Mouse (Mus musculus) midbrain, embryonic 13.5 days (tissue): ENCODE data around the gene Pkm. TPM values are rescaled to one million over a fixed set of nuclear protein-coding genes. Genes with fewer than 3 reads are reported as not detected.
A peak's percentile ranks its signal among the peaks of the same experiment; 100 is the strongest.

Experiments used
- ATAC-seq: fragments of 200-750 bp; cut with Nextera tagmentation; 2 replicates; pipeline ENCODE4 v1.8.0; 2017; ENCODE audit warnings: mild to moderate bottlenecking, moderate TSS enrichment, moderate library complexity
- H3K27ac ChIP-seq: fragments of 300-500 bp; sonication (generic); 2 replicates; pipeline ENCODE4 v1.5.1; 2015; ENCODE audit warnings: inconsistent platforms, mild to moderate bottlenecking, moderate library complexity
- H3K27me3 ChIP-seq: fragments of 300-500 bp; sonication (generic); 2 replicates; pipeline ENCODE4 v1.6.1; 2015; ENCODE audit warnings: mild to moderate bottlenecking, inconsistent platforms
- H3K36me3 ChIP-seq: fragments of 300-500 bp; sonication (generic); 2 replicates; pipeline ENCODE4 v1.6.1; 2015; ENCODE audit warnings: mild to moderate bottlenecking, inconsistent platforms
- H3K4me1 ChIP-seq: fragments of 300-500 bp; sonication (generic); replicated peaks from 2 replicates; pipeline ENCODE4 v1.6.1; 2015; ENCODE audit warnings: inconsistent platforms
- H3K4me2 ChIP-seq: fragments of 300-500 bp; sonication (generic); replicated peaks from 2 replicates; pipeline ENCODE4 v1.6.1; 2015; ENCODE audit warnings: moderate library complexity, mild to moderate bottlenecking, inconsistent platforms
- H3K4me3 ChIP-seq: fragments of 300-500 bp; sonication (generic); replicated peaks from 2 replicates; pipeline ENCODE4 v1.5.1; 2015; ENCODE audit warnings: mild to moderate bottlenecking, inconsistent platforms
- H3K9ac ChIP-seq: fragments of 300-500 bp; sonication (generic); replicated peaks from 2 replicates; pipeline ENCODE4 v1.6.1; 2015; ENCODE audit warnings: mild to moderate bottlenecking, inconsistent platforms
- H3K9me3 ChIP-seq: fragments of 300-500 bp; sonication (generic); 2 replicates; pipeline ENCODE4 v1.6.1; 2016; ENCODE audit warnings: mild to moderate bottlenecking, inconsistent platforms
- WGBS: fragments of 180-500 bp; shearing (Covaris S2); methylation state at CpG from one replicate; pipeline ENCODE4 v1.1.7; 2015; 5-methylcytosine and 5-hydroxymethylcytosine counted together
- polyA plus RNA-seq: library from polyadenylated mRNA; unstranded; fragments of >200 nt; fragmentation: Nextera tagmentation; extraction: Ambion mirVana; gene quantifications from 2 replicates; pipeline ENCODE4 v1.2.1, GENCODE M21; 2015

The Pkm gene
- polyA plus RNA-seq, 1 experiment from 2014 or later, result 1,429 TPM

DNA sequence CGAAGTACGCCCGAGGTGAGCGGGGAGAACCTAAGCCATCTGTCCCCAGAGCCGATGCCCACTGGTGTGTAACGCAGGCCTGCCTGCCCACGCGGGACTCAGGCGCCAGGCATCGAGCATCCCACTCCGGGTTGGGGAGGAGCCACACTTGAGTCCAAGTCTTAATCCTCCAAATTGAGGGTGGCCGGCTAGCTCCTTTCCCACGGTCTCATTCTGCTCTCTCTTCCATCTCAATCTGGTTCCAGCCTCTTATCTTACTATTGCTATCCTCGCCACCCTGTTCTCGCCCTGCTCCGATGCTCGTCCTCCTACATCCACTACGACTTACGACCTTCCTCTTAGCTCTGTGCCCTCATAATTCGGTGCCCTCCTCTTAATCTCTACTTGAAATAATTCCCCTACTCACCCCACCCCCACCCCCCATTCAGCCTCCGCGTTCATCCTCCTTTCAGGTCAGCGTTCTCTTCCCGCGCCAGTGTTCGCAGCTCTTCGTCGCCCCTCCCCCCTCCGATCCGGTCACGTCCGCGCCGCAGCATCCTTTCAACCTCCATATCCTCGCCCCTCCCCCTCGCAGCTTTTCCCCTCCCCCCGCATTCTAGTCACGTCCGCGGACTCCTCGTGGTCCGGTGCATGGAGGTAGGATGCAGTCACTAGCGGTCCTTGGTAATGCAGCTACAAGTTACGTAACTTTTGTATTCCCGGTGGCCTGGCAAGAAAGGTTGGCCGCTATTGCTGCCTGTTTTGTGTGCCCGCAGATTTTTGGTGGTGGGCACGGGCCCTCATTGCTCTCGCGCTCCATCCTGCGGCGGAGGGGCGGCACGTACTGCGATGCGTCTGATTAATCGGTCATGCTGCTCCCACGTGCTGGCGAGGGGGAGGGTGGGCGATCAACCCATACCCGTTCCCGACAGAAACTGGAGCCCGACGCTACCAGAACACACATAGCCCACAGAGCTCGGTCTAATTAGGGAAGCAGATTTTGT is 758 bp downstream of the Pkm start:
- peak overlapping the region; percentile 82 for H3K4me3 ChIP-seq
- peak overlapping the region; percentile 98 for H3K27ac ChIP-seq
- peak overlapping the region; percentile 90 for H3K9ac ChIP-seq
- H3K36me3 ChIP-seq, result peaks cover 11% of the 10 kb centered on the region
- ATAC-seq, result peak; percentile 62
- peaks cover 43% of the 10 kb centered on the region for H3K4me1 ChIP-seq
- WGBS, result under 1% methylated on average over 65 of the region's 65 CpGs
- H3K9me3 ChIP-seq, result no peaks in the 10 kb centered on the region
- peak overlapping the region; percentile 93 for H3K4me2 ChIP-seq
- no peaks in the 10 kb centered on the region for H3K27me3 ChIP-seq

DNA sequence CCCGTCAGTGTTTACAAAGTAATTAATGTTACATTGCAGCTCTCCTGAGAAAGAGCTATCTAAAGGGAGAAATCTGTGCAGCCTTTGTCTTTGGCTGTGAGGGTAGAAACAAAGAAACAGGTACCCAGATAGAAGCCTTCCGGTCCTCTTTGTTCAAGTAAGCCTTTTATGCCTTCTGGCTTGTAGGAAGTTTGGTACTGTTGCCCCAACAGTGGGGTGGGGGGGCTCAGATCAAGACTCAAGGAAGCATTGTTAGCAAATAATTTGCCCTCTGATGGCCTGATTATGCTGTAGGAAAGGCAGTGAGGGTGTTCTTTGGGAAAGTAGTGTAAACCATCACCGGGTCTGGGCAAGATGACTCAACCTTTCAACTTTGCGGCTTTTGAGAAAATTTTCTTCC is 2.0 kb downstream of the Pkm start:
- WGBS, result 1% methylated on average over 4 of the region's 4 CpGs

DNA sequence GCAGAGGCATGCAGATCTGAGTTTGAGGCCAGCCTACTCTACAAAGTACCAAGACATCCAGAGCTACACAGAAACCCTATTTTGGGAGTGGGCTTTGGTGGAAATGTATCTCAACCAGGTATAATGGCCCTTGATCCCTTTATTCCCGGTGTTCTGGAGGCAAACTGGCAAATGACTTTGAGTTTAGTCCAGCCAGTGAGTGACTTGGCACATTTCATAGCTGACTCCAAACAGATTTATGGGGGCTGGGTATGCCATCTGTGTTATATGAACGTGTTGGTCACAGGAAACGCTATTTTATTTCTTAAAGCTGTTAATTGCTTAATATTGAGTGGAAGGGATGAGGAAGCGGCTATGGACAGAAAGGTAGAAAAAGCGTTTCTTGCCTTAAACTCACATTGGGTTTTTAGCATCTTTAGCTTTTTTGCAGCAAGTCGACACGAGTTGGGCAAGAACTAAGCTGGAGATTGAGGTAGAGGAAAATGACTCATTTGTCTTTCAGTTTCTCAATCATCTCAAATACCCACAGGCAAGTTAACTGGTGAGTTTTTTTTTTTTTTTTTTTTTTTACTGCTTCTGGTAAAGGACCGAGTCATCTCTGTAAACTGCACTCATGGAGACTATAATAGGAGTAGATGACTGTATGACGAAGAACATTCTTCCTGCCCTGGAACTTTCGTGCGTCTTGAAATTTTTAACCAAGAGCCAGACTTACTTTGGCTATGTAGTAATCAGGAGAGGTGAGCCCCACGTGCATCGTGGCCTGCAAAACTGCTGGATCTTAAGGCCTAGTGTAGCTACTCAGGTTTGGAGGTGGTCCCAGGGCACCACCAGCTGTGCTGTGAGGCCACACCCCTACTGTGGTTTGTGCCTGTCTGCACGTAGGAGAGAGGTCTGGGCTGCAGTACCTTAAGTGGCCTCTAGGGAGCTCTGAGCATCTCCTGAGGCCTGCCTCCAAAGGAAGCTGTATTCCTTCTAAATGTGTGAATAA is 3.2 kb downstream of the Pkm start:
- Histone ChIP-seq H3K4me1 (peaks cover 66% of the 10 kb centered on the region), H3K36me3 (peaks cover 20% of the 10 kb centered on the region), H3K4me3 (peak overlapping the region; percentile 82), H3K27me3 (no peaks in the 10 kb centered on the region), H3K4me2 (peak overlapping the region; percentile 93), H3K9me3 (no peaks in the 10 kb centered on the region), H3K9ac (peak overlapping the region; percentile 2), H3K27ac (peak overlapping the region; percentile 55; the same call in 1 of the 2 replicates)
- WGBS, result 26% methylated on average over 14 of the region's 14 CpGs
- ATAC-seq, result no peak

More for the DNA sequence above, 2.0 kb downstream of the Pkm start:
- H3K4me1 ChIP-seq, result peaks cover 55% of the 10 kb centered on the region
- no peak for ATAC-seq
- peak overlapping the region; percentile 82 for H3K4me3 ChIP-seq
- H3K9ac ChIP-seq, result peak overlapping the region; percentile 90
- H3K27ac ChIP-seq, result peak overlapping the region; percentile 98
- H3K9me3 ChIP-seq, result no peaks in the 10 kb centered on the region
- H3K27me3 ChIP-seq, result no peaks in the 10 kb centered on the region
- peaks cover 12% of the 10 kb centered on the region for H3K36me3 ChIP-seq
- H3K4me2 ChIP-seq, result peak overlapping the region; percentile 93

DNA sequence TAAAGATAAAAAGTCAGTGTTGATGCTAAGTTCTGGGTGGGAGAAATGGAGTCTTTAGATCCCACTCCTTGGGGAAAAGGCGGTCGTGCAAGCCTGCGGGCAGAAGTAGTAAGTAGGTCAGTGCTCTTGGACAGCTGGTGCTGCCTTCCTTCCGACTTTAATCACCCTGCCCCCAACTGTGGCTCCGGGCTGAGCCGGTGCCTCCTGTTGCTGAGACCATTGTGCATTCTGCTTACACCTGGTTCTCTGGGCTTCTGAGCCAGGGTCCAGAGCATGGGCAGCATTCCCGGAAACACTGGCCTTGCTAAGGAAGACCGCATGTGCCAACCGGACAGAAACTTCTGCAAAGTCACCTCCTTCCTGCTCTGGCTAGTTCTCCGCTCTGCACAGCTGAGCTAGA is 4.3 kb downstream of the Pkm start:
- H3K9me3 ChIP-seq, result no peaks in the 10 kb centered on the region
- 0 out of 2 replicates have a peak overlapping the region, but pooled peaks have one; percentile 55 for H3K27ac ChIP-seq
- 43% methylated on average over 10 of the region's 10 CpGs for WGBS
- peak overlapping the region; percentile 24 for H3K9ac ChIP-seq
- peak overlapping the region; percentile 93 for H3K4me2 ChIP-seq
- H3K4me3 ChIP-seq, result peak overlapping the region; percentile 82
- peaks cover 29% of the 10 kb centered on the region for H3K36me3 ChIP-seq
- ATAC-seq, result no peak
- H3K4me1 ChIP-seq, result peaks cover 69% of the 10 kb centered on the region
- no peaks in the 10 kb centered on the region for H3K27me3 ChIP-seq

DNA sequence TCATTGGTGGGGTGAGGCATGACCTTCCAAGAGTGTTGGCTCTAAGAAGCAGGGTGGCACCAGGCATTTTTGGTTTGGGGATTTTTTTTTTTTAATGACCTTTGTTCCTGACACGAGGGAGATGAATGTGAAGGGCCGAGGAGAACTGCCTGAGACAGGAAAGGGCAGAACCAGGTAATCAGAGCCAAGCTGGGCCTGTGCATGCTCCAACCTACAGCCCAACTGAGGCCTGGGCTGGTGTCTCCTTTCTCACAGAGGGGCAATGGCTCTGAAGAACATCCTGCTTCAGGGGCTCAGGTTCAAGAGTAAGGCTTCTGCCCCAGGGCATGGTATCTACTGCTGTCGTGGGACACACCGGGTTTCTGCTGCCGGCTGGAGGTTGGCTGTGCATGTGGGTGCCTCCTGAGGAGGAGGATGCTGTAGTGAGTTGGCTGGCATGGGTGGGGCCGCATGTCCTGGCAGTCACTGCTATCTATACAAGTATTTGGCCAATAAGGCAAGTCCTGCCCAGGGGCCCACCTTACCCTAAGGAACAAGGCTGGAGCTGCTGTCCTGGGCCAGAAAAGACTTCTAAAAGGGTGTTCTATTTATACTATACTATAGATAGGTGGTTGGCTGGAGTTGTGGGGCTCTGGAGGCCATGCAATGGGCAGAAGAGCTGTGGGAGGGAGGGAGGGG is 5.3 kb downstream of the Pkm start:
- peak overlapping the region; percentile 55; the same call in 1 of the 2 replicates for H3K9ac ChIP-seq
- no peaks in the 10 kb centered on the region for H3K9me3 ChIP-seq
- H3K4me1 ChIP-seq, result peaks cover 69% of the 10 kb centered on the region
- H3K27ac ChIP-seq, result no peak overlapping the region
- peaks cover 39% of the 10 kb centered on the region for H3K36me3 ChIP-seq
- H3K4me3 ChIP-seq, result no peak overlapping the region
- H3K27me3 ChIP-seq, result no peaks in the 10 kb centered on the region
- WGBS, result 61% methylated on average over 6 of the region's 6 CpGs
- H3K4me2 ChIP-seq, result peak overlapping the region; percentile 93; the same call in 1 of the 2 replicates
- no peak for ATAC-seq

DNA sequence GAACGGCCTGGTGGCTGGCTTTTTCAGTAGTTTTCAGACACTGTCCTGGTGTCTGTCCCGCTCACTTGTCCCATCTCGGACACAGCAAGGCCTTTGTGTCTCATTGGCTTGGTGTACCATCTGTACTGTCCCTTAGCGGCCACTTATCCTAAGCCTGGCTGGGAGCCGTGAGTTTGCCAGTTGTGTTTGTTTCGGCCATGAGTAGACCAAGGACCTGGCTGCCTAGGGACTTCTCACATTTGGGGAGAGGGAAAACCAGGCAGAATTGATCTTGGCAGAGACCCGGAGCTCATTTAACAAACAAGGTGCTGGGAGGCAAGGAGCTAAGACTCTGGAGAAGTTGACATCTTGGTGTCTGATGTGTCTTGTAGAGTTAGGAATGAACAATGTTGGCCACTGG is 7.1 kb downstream of the Pkm start:
- Histone ChIP-seq H3K4me3 (no peak overlapping the region), H3K9ac (no peak overlapping the region), H3K27me3 (no peaks in the 10 kb centered on the region), H3K9me3 (no peaks in the 10 kb centered on the region), H3K4me2 (no peak overlapping the region), H3K36me3 (peaks cover 57% of the 10 kb centered on the region), H3K27ac (no peak overlapping the region), H3K4me1 (peaks cover 63% of the 10 kb centered on the region)
- WGBS, result 78% methylated on average over 7 of the region's 7 CpGs
- no peak for ATAC-seq

DNA sequence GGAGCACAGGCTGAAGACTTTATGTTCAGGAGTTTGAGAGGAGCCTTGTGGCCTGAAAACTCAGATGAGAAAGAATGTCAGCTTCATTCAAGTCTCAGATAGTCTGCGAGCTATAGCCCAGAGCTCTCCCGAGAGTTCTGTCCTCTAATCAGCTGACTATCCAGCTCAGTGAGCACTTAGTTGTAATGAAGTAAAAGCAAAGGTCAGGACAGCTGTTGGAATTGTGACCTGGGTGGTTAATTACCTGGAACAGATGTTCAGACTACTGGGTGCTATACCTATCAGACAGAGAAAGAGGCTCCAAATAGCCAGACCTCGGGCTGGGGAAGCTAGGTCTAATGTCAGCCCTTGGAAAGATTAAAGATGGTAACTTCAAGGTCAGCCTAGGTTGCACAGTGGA is 7.8 kb downstream of the Pkm start:
- WGBS, result 61% methylated on average over 3 of the region's 3 CpGs
- Histone ChIP-seq H3K27me3 (no peaks in the 10 kb centered on the region), H3K36me3 (peaks cover 64% of the 10 kb centered on the region), H3K9me3 (no peaks in the 10 kb centered on the region), H3K4me3 (no peak overlapping the region), H3K27ac (no peak overlapping the region), H3K4me2 (no peak overlapping the region), H3K9ac (no peak overlapping the region), H3K4me1 (peaks cover 56% of the 10 kb centered on the region)
- ATAC-seq, result no peak

DNA sequence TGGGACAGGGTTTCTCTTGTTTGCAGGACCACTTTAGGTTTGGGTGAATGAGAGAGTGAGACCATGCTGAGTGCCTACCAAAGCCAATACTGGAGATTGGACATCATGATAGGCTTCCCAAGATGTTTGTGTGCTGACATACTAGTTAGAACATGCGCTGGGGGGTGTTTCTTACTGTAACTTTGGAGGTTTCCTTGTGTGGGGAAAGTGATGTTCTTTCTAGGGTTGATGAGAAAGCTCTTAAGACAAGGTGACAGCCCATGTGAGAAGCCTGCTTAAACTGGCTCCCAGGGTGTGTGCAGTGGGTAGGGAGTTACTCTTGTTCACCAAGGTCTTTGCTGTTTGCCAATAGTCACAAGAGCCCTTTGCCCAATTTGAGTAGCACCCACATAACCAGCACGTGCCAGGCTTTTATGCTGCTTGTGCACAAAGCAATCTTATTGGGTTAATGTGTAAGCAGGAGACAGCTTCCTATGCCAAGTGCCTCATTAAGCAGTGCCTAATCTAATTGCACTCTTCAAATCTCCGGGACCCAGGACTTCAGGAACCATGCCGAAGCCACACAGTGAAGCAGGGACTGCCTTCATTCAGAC is 8.6 kb downstream of the Pkm start:
- H3K9ac ChIP-seq, result no peak overlapping the region
- no peaks in the 10 kb centered on the region for H3K9me3 ChIP-seq
- H3K36me3 ChIP-seq, result peaks cover 70% of the 10 kb centered on the region
- H3K4me2 ChIP-seq, result no peak overlapping the region
- no peak overlapping the region for H3K4me3 ChIP-seq
- peaks cover 48% of the 10 kb centered on the region for H3K4me1 ChIP-seq
- no peak overlapping the region for H3K27ac ChIP-seq
- ATAC-seq, result no peak
- no peaks in the 10 kb centered on the region for H3K27me3 ChIP-seq
- 84% methylated on average over 4 of the region's 4 CpGs for WGBS

DNA sequence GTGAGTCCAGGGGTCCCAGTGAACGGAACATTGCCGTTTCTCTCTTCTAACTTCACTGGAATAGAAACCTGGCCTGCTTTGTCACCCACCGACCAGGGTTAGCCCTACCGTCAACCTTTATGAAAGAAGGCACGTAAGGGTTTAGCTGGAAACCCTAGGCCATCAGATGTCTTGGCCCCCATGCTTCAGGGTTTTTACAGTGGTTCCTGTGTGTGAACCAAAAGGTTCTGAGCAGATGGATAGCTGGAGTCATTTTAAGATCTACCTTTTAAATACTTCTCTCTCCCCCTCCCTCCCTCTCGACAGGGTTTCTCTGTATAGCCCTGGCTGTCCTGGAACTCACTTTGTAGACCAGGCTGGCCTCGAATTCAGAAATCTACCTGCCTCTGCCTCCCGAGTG is 9.8 kb downstream of the Pkm start:
- H3K4me3 ChIP-seq, result no peak overlapping the region
- H3K27me3 ChIP-seq, result no peaks in the 10 kb centered on the region
- no peak for ATAC-seq
- 93% methylated on average over 8 of the region's 8 CpGs for WGBS
- H3K36me3 ChIP-seq, result peaks cover 81% of the 10 kb centered on the region
- H3K4me2 ChIP-seq, result no peak overlapping the region
- no peak overlapping the region for H3K9ac ChIP-seq
- no peak overlapping the region for H3K27ac ChIP-seq
- H3K9me3 ChIP-seq, result no peaks in the 10 kb centered on the region
- H3K4me1 ChIP-seq, result peaks cover 35% of the 10 kb centered on the region

DNA sequence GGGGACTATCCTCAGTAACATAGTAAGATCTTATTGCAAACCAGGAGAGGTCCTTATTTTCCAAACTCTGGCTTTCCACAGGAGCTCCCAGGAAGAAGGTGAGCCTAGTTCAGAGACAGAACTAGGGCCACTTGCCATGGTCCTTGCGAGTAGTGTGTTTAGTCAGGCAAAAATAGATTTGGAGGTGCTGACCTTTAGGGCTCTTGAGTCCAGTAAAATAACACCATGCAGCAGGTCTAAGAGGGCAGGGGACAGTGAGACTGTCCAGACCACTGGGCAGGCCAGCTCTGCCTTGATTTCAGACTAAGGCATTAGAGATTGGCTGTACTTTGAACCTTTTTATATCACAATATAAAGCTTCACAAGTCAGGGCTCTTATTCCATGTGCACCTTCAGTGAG is 10.6 kb downstream of the Pkm start:
- no peak for ATAC-seq
- H3K9ac ChIP-seq, result no peak overlapping the region
- no peak overlapping the region for H3K27ac ChIP-seq
- peaks cover 28% of the 10 kb centered on the region for H3K4me1 ChIP-seq
- 81% methylated on average over 1 of the region's 1 CpGs for WGBS
- H3K9me3 ChIP-seq, result no peaks in the 10 kb centered on the region
- H3K27me3 ChIP-seq, result no peaks in the 10 kb centered on the region
- no peak overlapping the region for H3K4me3 ChIP-seq
- H3K36me3 ChIP-seq, result peaks cover 82% of the 10 kb centered on the region
- no peak overlapping the region for H3K4me2 ChIP-seq

DNA sequence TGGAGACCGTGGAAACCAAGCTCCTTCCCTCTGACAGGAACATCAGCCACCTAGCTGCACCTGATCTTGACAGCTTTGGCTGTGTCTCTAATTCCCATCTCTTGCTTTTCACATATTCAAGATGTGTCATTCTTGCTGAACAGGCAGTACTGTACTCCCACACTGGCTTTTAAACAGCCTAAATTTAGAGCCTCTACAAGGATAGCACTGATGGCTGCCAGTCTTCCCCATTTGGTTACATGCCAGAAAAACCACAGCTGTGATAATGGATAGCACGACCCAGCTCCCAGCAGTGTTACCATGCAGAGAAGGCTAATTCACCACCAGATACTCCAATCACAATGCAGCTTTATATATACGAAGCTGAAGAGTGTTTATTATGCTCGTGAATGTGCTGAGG is 11.1 kb downstream of the Pkm start:
- H3K4me1 ChIP-seq, result peaks cover 23% of the 10 kb centered on the region
- no peak overlapping the region for H3K9ac ChIP-seq
- WGBS, result 85% methylated on average over 4 of the region's 4 CpGs
- no peak for ATAC-seq
- H3K4me3 ChIP-seq, result no peak overlapping the region
- no peaks in the 10 kb centered on the region for H3K27me3 ChIP-seq
- no peak overlapping the region for H3K4me2 ChIP-seq
- peaks cover 86% of the 10 kb centered on the region for H3K36me3 ChIP-seq
- H3K9me3 ChIP-seq, result no peaks in the 10 kb centered on the region
- H3K27ac ChIP-seq, result no peak overlapping the region
